Mouse (Mus musculus) heart, embryonic 15.5 days (tissue): Measurements from ENCODE around the gene Itga9. TPM values are rescaled to one million over a fixed set of nuclear protein-coding genes. Genes with fewer than 3 reads are reported as not detected.

Experiments
- ATAC-seq: fragments of 200-750 bp; cut with Nextera tagmentation; replicated peaks from 2 replicates; pipeline ENCODE4 v1.8.0; 2017; ENCODE audit warnings: low read depth, moderate TSS enrichment; ENCODE audit not compliant: insufficient number of reproducible peaks, insufficient read depth, low FRiP score
- H3K27ac ChIP-seq: fragments of 300-500 bp; sonication (generic); 2 replicates; pipeline ENCODE4 v1.5.1; 2015; ENCODE audit warnings: mild to moderate bottlenecking, inconsistent platforms
- H3K27me3 ChIP-seq: fragments of 300-500 bp; sonication (generic); 2 replicates; pipeline ENCODE4 v1.6.1; 2015; ENCODE audit warnings: inconsistent platforms
- H3K36me3 ChIP-seq: fragments of 300-500 bp; sonication (generic); 2 replicates; pipeline ENCODE4 v1.6.1; 2015; ENCODE audit warnings: mild to moderate bottlenecking, inconsistent platforms
- H3K4me1 ChIP-seq: fragments of 300-500 bp; sonication (generic); replicated peaks from 2 replicates; pipeline ENCODE4 v1.6.1; 2015; ENCODE audit warnings: inconsistent platforms
- H3K4me2 ChIP-seq: fragments of 300-500 bp; sonication (generic); 2 replicates; pipeline ENCODE4 v1.6.1; 2015; ENCODE audit warnings: inconsistent platforms, mild to moderate bottlenecking, moderate library complexity
- H3K4me3 ChIP-seq: fragments of 300-500 bp; sonication (generic); 2 replicates; pipeline ENCODE4 v1.5.1; 2015; ENCODE audit warnings: mild to moderate bottlenecking, inconsistent platforms
- H3K9ac ChIP-seq: fragments of 300-500 bp; sonication (generic); 2 replicates; pipeline ENCODE4 v1.6.1; 2015; ENCODE audit warnings: mild to moderate bottlenecking, inconsistent platforms
- H3K9me3 ChIP-seq: fragments of 300-500 bp; sonication (generic); replicated peaks from 2 replicates; pipeline ENCODE4 v1.6.1; 2016; ENCODE audit warnings: inconsistent platforms
- WGBS: fragments of 180-500 bp; shearing (Covaris S2); methylation state at CpG from one replicate; pipeline ENCODE4 v1.1.7; 2015; ENCODE audit warnings: mixed read lengths; 5-methylcytosine and 5-hydroxymethylcytosine counted together
- polyA plus RNA-seq: library from polyadenylated mRNA; unstranded; fragments of >200 nt; fragmentation: Nextera tagmentation; extraction: Ambion mirVana; gene quantifications from 2 replicates; pipeline ENCODE4 v1.2.1, GENCODE M21; 2015

The Itga9 gene
- polyA plus RNA-seq, 1 experiment from 2014 or later, result 12.0 TPM

DNA sequence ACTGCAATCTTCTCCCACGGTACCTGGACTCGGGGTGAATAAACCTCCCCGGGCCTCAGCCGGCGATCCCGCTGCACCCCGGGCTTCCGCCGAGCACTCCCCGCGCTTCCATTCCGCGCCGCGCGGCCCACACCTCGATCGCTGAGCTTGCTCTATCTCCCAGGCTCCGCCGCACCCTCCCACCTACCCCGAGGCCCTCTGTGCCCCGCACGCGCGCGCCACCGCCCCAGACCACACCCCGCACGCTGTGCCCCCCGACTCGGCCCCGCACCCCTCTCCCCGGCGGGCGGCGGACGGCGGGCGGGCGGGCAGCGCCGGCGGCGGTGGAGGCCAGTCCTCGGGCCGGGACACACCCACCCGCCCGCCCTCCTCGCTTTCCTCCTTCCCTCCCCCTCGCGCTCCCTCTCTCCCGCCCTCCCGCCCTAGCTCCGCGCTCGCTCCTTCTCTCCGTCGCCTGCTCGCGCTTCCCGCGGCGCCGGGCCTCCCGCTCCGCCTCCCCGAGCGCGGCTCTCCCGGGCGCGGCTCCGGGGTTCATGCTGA, 319.7 kb downstream of the Itga9 start, which contains the start of gene Ctdspl:
Gene Ctdspl (plus strand): TSS at position 343 of the 540 bp plus-strand sequence.
- ATAC-seq, result peak; percentile 51
- Histone ChIP-seq H3K4me3 (peak within 1 kb of the TSS; percentile 65), H3K4me1 (peaks cover 26% of the 10 kb centered on the region), H3K27ac (peak within 1 kb of the TSS; percentile 90), H3K9me3 (no peaks in the 10 kb centered on the region), H3K36me3 (no peaks in the 10 kb centered on the region), H3K27me3 (no peaks in the 10 kb centered on the region), H3K4me2 (peak within 1 kb of the TSS; percentile 99), H3K9ac (peak within 1 kb of the TSS; percentile 76)
- under 1% methylated on average over 55 of the region's 73 CpGs for WGBS

- 0 out of 2 replicates have a peak, but pooled peaks have one; percentile 11 for ATAC-seq
- Histone ChIP-seq H3K4me3 (peak overlapping the region; percentile 65), H3K36me3 (no peaks in the 10 kb centered on the region), H3K27ac (peak overlapping the region; percentile 90), H3K27me3 (no peaks in the 10 kb centered on the region), H3K4me2 (peak overlapping the region; percentile 99), H3K4me1 (peaks cover 26% of the 10 kb centered on the region), H3K9ac (peak overlapping the region; percentile 76), H3K9me3 (no peaks in the 10 kb centered on the region)
- WGBS, result 1% methylated on average over 68 of the region's 68 CpGs
Observed at GRCm38 (mm10) chr9:118926688-118927321, 320.3 kb downstream of the Itga9 start.

- Histone ChIP-seq H3K9me3 (no peaks in the 10 kb centered on the region), H3K27ac (peak overlapping the region; percentile 90), H3K27me3 (no peaks in the 10 kb centered on the region), H3K9ac (peak overlapping the region; percentile 76; the same call in 1 of the 2 replicates), H3K4me3 (peak overlapping the region; percentile 65), H3K36me3 (no peaks in the 10 kb centered on the region), H3K4me1 (peaks cover 26% of the 10 kb centered on the region), H3K4me2 (peak overlapping the region; percentile 99)
- ATAC-seq, result no peak
- 21% methylated on average over 8 of the region's 8 CpGs for WGBS
Observed at GRCm38 (mm10) chr9:118927501-118927900, 321.0 kb downstream of the Itga9 start.

DNA sequence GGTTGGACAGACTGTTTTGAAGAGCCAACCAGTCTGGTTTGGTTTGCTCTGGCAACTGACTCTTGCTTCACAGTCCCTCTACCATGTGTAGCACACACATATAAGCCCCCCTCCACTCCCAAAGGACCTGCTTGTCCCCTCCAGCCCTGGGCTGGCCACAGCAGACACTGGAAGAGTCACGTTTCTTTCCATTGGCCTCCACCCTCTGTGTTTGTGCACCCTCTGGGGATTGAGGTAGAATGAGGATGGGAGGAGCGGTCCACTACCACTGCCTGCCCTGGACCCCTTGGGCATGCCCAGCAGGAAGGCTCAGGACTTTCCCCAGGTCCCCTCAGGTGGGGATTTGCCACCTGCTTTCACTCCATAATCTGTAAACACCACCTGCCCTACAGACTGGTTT, 321.5 kb downstream of the Itga9 start:
- H3K4me1 ChIP-seq, result peaks cover 26% of the 10 kb centered on the region

GRCm38 (mm10) chr9:118928656-118929055, 322.2 kb downstream of the Itga9 start:
- Histone ChIP-seq H3K9ac (no peak overlapping the region), H3K9me3 (no peaks in the 10 kb centered on the region), H3K4me2 (no peak overlapping the region; the same call in 1 of the 2 replicates), H3K4me1 (peaks cover 26% of the 10 kb centered on the region), H3K27me3 (no peaks in the 10 kb centered on the region), H3K36me3 (no peaks in the 10 kb centered on the region), H3K4me3 (no peak overlapping the region), H3K27ac (no peak overlapping the region)
- WGBS, result 56% methylated on average over 7 of the region's 7 CpGs
- no peak for ATAC-seq

More for the DNA sequence above, 321.5 kb downstream of the Itga9 start:
- H3K4me2 ChIP-seq, result peak overlapping the region; percentile 99
- no peak for ATAC-seq
- H3K36me3 ChIP-seq, result no peaks in the 10 kb centered on the region
- H3K27me3 ChIP-seq, result no peaks in the 10 kb centered on the region
- H3K4me3 ChIP-seq, result peak overlapping the region; percentile 65; the same call in 1 of the 2 replicates
- WGBS, result 65% methylated on average over 2 of the region's 2 CpGs
- no peaks in the 10 kb centered on the region for H3K9me3 ChIP-seq
- peak overlapping the region; percentile 90; the same call in 1 of the 2 replicates for H3K27ac ChIP-seq
- no peak overlapping the region for H3K9ac ChIP-seq

GRCm38 (mm10) chr9:118930611-118931010, 324.1 kb downstream of the Itga9 start:
- Histone ChIP-seq H3K4me2 (no peak overlapping the region), H3K4me3 (no peak overlapping the region), H3K27me3 (no peaks in the 10 kb centered on the region), H3K9me3 (no peaks in the 10 kb centered on the region), H3K27ac (no peak overlapping the region), H3K36me3 (no peaks in the 10 kb centered on the region), H3K9ac (no peak overlapping the region), H3K4me1 (peaks cover 31% of the 10 kb centered on the region)
- 72% methylated on average over 9 of the region's 9 CpGs for WGBS
- no peak for ATAC-seq

GRCm38 (mm10) chr9:118933800-118934199, 327.3 kb downstream of the Itga9 start:
- Histone ChIP-seq H3K4me3 (no peak overlapping the region), H3K36me3 (no peaks in the 10 kb centered on the region)

DNA sequence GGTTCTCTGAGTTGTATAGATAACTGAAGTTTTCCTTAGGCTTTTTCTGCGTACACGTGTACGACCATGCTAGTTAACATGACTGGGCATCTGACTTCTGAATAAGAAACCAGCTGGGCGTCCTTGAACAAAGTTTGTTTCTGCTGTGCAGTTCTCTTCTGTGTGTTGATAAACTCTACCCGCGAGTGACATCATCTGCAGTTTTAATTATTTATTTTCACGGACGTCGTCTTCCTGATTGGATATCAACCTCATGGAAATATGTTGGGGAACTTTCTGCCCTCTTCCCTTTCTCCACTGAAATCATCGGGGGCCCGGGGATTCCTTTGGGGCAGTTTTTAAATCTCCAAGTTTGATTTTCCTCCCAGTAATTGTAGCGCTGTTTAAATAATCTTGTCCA, 327.8 kb downstream of the Itga9 start:
- Histone ChIP-seq H3K27ac (no peak overlapping the region), H3K9ac (no peak overlapping the region), H3K4me3 (no peak overlapping the region), H3K27me3 (no peaks in the 10 kb centered on the region), H3K4me1 (peaks cover 30% of the 10 kb centered on the region), H3K9me3 (no peaks in the 10 kb centered on the region), H3K4me2 (no peak overlapping the region), H3K36me3 (no peaks in the 10 kb centered on the region)
- ATAC-seq, result no peak
- 66% methylated on average over 12 of the region's 12 CpGs for WGBS

More at GRCm38 (mm10) chr9:118933800-118934199, 327.3 kb downstream of the Itga9 start:
- 80% methylated on average over 9 of the region's 9 CpGs for WGBS
- H3K9ac ChIP-seq, result no peak overlapping the region
- H3K4me2 ChIP-seq, result no peak overlapping the region
- no peak for ATAC-seq
- peaks cover 28% of the 10 kb centered on the region for H3K4me1 ChIP-seq
- no peaks in the 10 kb centered on the region for H3K27me3 ChIP-seq
- no peaks in the 10 kb centered on the region for H3K9me3 ChIP-seq
- no peak overlapping the region for H3K27ac ChIP-seq

GRCm38 (mm10) chr9:118935098-118935497, 328.6 kb downstream of the Itga9 start:
- Histone ChIP-seq H3K4me2 (no peak overlapping the region), H3K27ac (no peak overlapping the region), H3K4me3 (no peak overlapping the region), H3K27me3 (no peaks in the 10 kb centered on the region), H3K4me1 (peaks cover 37% of the 10 kb centered on the region), H3K36me3 (no peaks in the 10 kb centered on the region), H3K9me3 (no peaks in the 10 kb centered on the region), H3K9ac (no peak overlapping the region)
- ATAC-seq, result no peak
- WGBS, result 61% methylated on average over 13 of the region's 13 CpGs

GRCm38 (mm10) chr9:118936071-118936470, 329.6 kb downstream of the Itga9 start:
- Histone ChIP-seq H3K9ac (no peak overlapping the region), H3K27me3 (no peaks in the 10 kb centered on the region), H3K4me1 (peaks cover 47% of the 10 kb centered on the region), H3K27ac (no peak overlapping the region), H3K9me3 (no peaks in the 10 kb centered on the region), H3K36me3 (no peaks in the 10 kb centered on the region), H3K4me2 (no peak overlapping the region), H3K4me3 (no peak overlapping the region)
- no peak for ATAC-seq
- 69% methylated on average over 12 of the region's 12 CpGs for WGBS

- H3K36me3 ChIP-seq, result no peaks in the 10 kb centered on the region
- 30% methylated on average over 3 of the region's 3 CpGs for WGBS
- H3K27me3 ChIP-seq, result no peaks in the 10 kb centered on the region
- H3K9ac ChIP-seq, result no peak overlapping the region
- H3K4me2 ChIP-seq, result no peak overlapping the region
- H3K9me3 ChIP-seq, result no peaks in the 10 kb centered on the region
- H3K4me3 ChIP-seq, result no peak overlapping the region
- peak; percentile 50; the same call in 1 of the 2 replicates for ATAC-seq
- H3K4me1 ChIP-seq, result peaks cover 57% of the 10 kb centered on the region
- no peak overlapping the region for H3K27ac ChIP-seq
Observed at GRCm38 (mm10) chr9:118937515-118937914, 331.0 kb downstream of the Itga9 start.
